Mouse (Mus musculus) adrenal gland, postnatal 25 days (tissue): ENCODE results near the gene Hes3. TPM values are rescaled to one million over a fixed set of nuclear protein-coding genes. Genes with fewer than 3 reads are reported as not detected.

Experiments
- DNase-seq: peaks from one replicate; pipeline ENCODE4 v3.0.0; 2021; ENCODE audit warnings: mixed read lengths
- total RNA-seq: library from RNA; stranded (reverse); gene quantifications from 2 replicates; pipeline ENCODE4 v1.2.3, GENCODE M21; 2021

Hes3 gene
- total RNA-seq, 1 experiment from 2014 or later: not detected

DNA sequence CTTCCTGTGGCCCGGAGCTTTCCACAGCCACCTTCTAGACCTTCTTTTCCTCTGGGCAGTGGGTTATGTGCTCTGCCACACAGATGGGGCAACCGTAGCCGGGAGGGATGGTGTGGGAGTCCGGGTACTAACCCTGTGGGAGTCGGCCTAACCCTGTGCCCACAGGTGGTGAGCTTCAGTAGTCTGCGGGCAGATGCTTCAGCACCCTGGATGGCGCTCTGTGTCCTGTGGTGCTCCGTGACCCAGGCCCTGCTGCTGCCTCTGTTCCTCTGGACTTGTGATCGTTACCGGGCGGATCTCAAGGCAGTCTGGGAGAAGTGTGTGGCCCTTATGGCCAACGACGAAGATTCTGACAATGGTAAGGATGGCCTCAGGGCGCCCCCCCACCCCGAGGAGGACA, 9.9 kb downstream of the Hes3 start:
- DNase-seq: no peak

DNA sequence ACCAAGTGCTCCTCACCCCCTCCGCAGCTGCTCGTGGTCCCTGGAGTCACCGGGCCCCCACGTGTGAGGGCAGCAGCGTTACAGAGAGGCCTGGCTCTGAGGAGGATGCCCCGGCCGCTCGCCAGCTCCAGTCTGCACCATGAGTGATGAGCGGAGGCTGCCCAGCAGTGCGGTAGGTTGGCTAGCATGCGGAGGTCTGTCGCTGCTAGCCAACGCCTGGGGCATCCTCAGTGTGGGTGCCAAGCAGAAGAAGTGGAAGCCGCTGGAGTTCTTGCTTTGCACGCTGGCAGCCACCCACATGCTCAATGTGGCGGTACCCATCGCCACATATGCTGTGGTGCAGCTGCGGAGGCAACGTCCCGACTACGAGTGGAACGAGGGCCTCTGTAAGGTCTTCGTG, 12.5 kb downstream of the Hes3 start:
- no peak for DNase-seq

- no peak for DNase-seq
Observed at GRCm38 (mm10) chr4:152277916-152278315, 13.5 kb downstream of the Hes3 start.

GRCm38 (mm10) chr4:152276389-152277347, 14.8 kb downstream of the Hes3 start:
- DNase-seq: peak; percentile 38

- no peak for DNase-seq
Observed at GRCm38 (mm10) chr4:152274681-152275131, 16.8 kb downstream of the Hes3 start.

- DNase-seq: peak; percentile 60
Observed at GRCm38 (mm10) chr4:152273621-152274236, 17.7 kb downstream of the Hes3 start, which contains the start of gene Gpr153. Gpr153 (plus strand) TSS chr4:152274232.

GRCm38 (mm10) chr4:152273191-152273590, 18.3 kb downstream of the Hes3 start:
- DNase-seq: no peak

- DNase-seq: no peak
Observed at GRCm38 (mm10) chr4:152272449-152273049, 18.9 kb downstream of the Hes3 start.

- no peak for DNase-seq
Observed at GRCm38 (mm10) chr4:152272006-152272405, 19.5 kb downstream of the Hes3 start.

DNA sequence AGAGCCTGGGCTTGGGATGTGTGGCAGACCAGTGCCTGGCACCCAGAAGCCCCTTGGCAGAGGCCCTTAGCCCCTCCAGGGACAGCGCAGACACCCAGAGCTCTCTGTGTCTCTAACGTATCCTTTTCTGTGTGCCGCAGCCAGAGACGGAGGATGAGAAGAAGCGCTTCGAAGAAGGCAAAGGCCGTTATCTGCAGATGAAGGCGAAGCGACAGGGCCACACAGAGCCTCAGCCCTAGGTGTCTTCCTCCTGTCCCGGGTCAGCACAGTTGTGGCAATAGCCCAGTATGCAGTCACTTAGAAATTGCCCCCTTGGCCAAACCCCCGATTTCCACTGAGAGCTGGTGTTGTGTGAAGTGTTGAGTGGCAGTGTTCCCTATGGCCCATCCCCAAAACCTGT, 20.1 kb downstream of the Hes3 start:
- no peak for DNase-seq

- no peak for DNase-seq
Observed at GRCm38 (mm10) chr4:152270599-152270998, 20.9 kb downstream of the Hes3 start.

DNA sequence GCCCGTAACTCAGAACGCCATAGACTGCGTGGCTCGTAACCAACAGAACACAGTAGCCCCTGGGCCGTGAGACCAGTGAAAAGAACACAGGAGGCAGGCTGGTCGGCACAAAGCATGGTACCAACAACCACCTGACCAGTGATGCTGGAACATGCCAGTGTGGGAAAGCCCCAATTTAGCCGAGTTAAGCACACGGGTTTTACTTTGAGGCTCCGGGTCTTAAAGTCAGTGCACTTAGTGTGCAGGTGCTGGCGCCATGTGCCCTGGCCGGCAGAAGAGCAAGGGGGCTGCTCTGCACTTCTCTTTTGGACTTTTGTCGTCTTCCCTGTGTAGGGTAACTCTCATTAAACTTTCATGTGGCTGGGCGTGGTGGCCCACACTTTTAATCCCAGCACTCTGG, 21.5 kb downstream of the Hes3 start:
- DNase-seq: no peak

DNA sequence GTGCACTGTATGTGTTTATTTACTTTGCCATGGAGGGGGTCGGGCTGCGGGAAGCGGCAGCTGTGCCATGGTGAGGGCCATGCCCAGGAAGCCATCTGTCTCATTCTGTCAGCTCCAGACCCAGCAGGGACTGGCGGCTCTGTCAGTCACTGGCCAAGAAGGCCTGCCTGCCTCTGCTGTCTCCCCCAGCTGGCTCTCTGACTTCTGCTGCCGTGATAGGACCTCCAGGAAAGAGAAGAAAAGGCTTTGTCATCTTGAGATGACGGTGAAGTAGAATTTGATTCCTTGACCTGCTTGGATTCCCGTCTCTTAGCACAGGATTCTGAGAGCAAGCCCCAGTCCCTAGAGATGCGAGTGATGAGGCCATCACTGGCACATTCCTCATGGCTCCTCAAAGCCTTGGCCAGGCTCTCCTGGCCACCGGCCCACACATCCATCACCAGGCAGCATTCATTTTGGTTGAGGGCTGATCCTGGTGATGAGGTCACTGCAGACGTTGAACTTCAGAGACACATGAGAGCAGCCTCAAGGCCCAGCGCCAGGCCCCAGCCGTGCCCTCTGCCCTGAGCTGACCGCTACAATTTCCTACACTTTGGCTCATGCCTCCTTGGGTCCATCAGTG, 23.6 kb downstream of the Hes3 start:
- peak; percentile 65 for DNase-seq

DNA sequence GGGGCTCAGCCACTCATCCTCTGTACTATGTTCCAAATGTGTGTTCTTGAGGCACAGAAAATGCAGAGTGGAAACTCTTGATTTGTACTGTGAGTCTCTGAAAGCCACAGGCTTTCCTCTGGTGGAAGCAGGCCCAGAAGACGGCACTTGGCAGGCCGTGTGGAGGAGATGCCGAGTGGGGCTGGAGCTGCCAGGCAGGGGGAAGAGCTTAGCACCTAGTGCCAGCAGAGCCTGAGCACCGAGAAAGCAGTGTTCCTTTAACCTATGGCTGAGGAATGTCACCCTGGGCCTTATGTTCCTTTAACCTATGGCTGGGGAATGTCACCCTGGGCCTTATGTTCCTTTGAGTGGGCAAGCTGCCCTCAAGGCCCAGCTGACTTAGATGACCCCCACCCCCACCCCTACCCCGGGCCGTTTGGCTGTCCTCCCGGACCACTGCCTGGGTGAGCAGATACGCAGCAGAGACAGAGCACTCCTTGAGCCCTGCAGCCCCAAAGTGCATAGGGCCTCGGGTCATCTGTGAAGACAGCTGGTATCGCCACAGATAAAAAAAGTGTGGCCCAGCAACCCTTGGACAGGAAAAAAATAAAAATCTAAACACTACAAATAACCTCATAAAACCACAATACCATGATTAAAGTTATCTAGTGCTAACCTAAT, 25.1 kb downstream of the Hes3 start:
- DNase-seq: no peak

GRCm38 (mm10) chr4:152265791-152266190, 25.7 kb downstream of the Hes3 start:
- no peak for DNase-seq

GRCm38 (mm10) chr4:152264867-152265568, 26.4 kb downstream of the Hes3 start:
- no peak for DNase-seq

- no peak for DNase-seq
Observed at GRCm38 (mm10) chr4:152264177-152264530, 27.3 kb downstream of the Hes3 start.

GRCm38 (mm10) chr4:152263512-152264176, 27.8 kb downstream of the Hes3 start:
- no peak for DNase-seq

DNA sequence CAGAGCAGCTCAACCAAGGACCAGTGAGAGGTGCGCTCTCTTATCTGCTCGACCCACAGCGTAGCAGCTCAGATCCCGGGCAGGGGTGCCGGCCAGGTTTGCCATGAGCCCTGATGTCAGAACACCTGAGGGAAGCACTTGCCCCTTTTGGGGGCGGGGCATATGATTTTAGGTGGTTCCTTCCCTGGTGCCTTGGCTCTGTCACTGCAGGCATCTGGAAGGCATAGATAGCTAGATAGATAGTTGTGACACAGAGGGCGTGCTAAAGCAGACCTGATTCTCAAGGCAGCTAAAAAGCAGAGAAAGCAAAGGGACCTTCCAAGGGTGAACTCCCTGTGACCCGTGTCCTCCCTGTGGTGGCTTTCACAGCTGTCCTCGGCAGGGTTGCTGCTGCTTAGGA, 28.4 kb downstream of the Hes3 start:
- DNase-seq: no peak

- DNase-seq: no peak
Observed at GRCm38 (mm10) chr4:152262187-152262586, 29.3 kb downstream of the Hes3 start.

GRCm38 (mm10) chr4:152260451-152260850, 31.0 kb downstream of the Hes3 start:
- DNase-seq: no peak
